In the genomic region with DNA sequence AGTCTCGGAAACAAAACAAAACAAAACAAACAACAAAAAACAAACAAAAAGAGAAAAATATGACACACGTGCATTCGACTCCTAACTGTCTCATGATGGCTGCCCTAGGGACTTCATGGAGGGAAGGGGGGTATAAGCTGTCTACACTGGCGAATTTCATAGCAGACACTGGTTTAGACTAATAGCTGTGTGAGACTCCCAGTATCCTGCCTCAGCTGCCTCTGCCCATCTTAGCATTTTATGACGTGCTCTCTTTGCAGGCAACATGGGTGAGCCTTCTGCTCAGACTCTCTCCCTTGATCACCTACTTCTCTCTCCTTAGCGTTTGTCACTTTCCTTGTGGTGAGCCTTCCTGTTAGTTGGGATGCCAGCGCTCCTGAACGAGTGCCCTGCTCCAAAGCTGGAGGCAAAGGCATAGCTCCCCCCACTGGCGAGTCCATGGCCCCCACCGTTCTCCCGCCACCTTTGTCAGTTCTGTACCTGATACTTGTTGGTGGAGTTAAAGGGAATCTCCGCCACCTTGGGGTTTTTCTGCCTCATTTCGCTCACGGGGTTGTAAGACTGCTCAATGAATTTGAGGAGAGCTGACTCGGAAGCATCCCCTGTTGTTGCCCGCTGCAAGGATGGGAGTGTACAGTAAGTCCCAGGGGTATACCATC, we compare ENCODE assay signal across 8 mouse cellular contexts. TPM values are rescaled to one million over a fixed set of nuclear protein-coding genes. Genes with fewer than 3 reads are reported as not detected.
DNase-seq lines count a peak whose midpoint lies in the region; ATAC-seq lines count a peak whose summit lies in the region.
"Had no signal": no experiment of that assay in that cellular context is flagged by ENCODE, and none has a peak within 500 bp of the region (broad histone marks: within the 10 kb centered on the region; RNA-seq: fewer than 3 reads in every experiment).

No protein-coding gene starts in this region.

- H3K4me1 ChIP-seq in neural tube, embryonic 11.5 days (ENCODE audit: control insufficient read depth, insufficient read depth, low read length), result peaks cover 6% of the 10 kb centered on the region; the same call in 1 of the 2 replicates
- peaks cover 11% of the 10 kb centered on the region; the same call in 1 of the 2 replicates for H3K4me1 ChIP-seq in limb, embryonic 12.5 days (replicated peaks)
- H3K4me1 ChIP-seq: liver, embryonic 15.5 days had no signal

- H3K27ac ChIP-seq in neural tube, embryonic 11.5 days (ENCODE audit: low read depth, low read length), result no peak overlapping the region
- H3K27ac ChIP-seq in limb, embryonic 12.5 days, result no peak overlapping the region
- H3K27ac ChIP-seq: liver, embryonic 15.5 days had no signal

- H3K9ac ChIP-seq in neural tube, embryonic 11.5 days (ENCODE audit: low read length), result no peak overlapping the region
- H3K9ac ChIP-seq in limb, embryonic 12.5 days (replicated peaks), result no peak overlapping the region
- H3K9ac ChIP-seq: liver, embryonic 15.5 days had no signal

- 31% methylated on average over 16 of the region's 16 CpGs for WGBS in neural tube, embryonic 11.5 days
- WGBS in limb, embryonic 12.5 days, result 24% methylated on average over 16 of the region's 16 CpGs

- H3K36me3 ChIP-seq in neural tube, embryonic 11.5 days (ENCODE audit: control insufficient read depth, insufficient read depth, low read length), result no peaks in the 10 kb centered on the region
- H3K36me3 ChIP-seq in limb, embryonic 12.5 days, result no peaks in the 10 kb centered on the region
- H3K36me3 ChIP-seq: liver, embryonic 15.5 days had no signal

- H3K27me3 ChIP-seq in neural tube, embryonic 11.5 days (ENCODE audit: control insufficient read depth, insufficient read depth, low read length), result peaks cover 6% of the 10 kb centered on the region; the same call in 1 of the 2 replicates
- H3K27me3 ChIP-seq in limb, embryonic 12.5 days, result peaks cover 22% of the 10 kb centered on the region

- no peak overlapping the region for H3K4me3 ChIP-seq in neural tube, embryonic 11.5 days (ENCODE audit: low read depth, low read length)
- peak overlapping the region; percentile 16; the same call in 1 of the 2 replicates for H3K4me3 ChIP-seq in limb, embryonic 12.5 days (replicated peaks)
- H3K4me3 ChIP-seq: liver, embryonic 15.5 days had no signal

- H3K9me3 ChIP-seq in neural tube, embryonic 11.5 days (ENCODE audit: control insufficient read depth, low read length), result no peaks in the 10 kb centered on the region
- no peaks in the 10 kb centered on the region for H3K9me3 ChIP-seq in limb, embryonic 12.5 days
- H3K9me3 ChIP-seq: liver, embryonic 15.5 days had no signal

- DNase-seq in neural tube, embryonic 11.5 days (ENCODE audit: low spot score), result no peak
- no peak for DNase-seq in neural tube, embryonic 10.5 days (ENCODE audit: extremely low spot score, low spot score)
- peak; percentile 57 to 74 for DNase-seq in cerebellum, postnatal 25 days
- peak; percentile 81 for DNase-seq in gastrocnemius, adult 18-20 months (ENCODE audit: low spot score)
- no peak for DNase-seq in spleen, adult 18-20 months
- no peak for DNase-seq in left cerebral cortex, adult 8-10 months (ENCODE audit: low spot score in 2 of 2)

- ATAC-seq in neural tube, embryonic 11.5 days (ENCODE audit: insufficient read depth, low FRiP score, low TSS enrichment), result no peak
- ATAC-seq in limb, embryonic 12.5 days (ENCODE audit: insufficient number of reproducible peaks, insufficient read depth, low FRiP score, low TSS enrichment, low read depth), result no peak

- H3K4me2 ChIP-seq in neural tube, embryonic 11.5 days (ENCODE audit: low read depth), result peak overlapping the region; percentile 7; the same call in 1 of the 2 replicates
- H3K4me2 ChIP-seq in limb, embryonic 12.5 days, result peak overlapping the region; percentile 35

RNA-seq across cellular contexts. Expression of gene Atp1a4, which starts 14.5 kb away (rescaled TPM):
- not detected in 2 replicates for polyA plus RNA-seq in neural tube, embryonic 11.5 days (2014; fragmentation: Nextera tagmentation; extraction: Ambion mirVana)
- under 1 TPM; 0.40 to 0.43 TPM for total RNA-seq in gastrocnemius, adult 18-20 months (2021)
- not detected in 2 replicates for polyA plus RNA-seq in limb, embryonic 12.5 days (2016; fragmentation: Nextera tagmentation; extraction: Ambion mirVana)
- not detected for total RNA-seq in left cerebral cortex, adult 8-10 months (2022)

RNA-seq across cellular contexts. Expression of gene Igsf8, which starts 17.8 kb away (rescaled TPM):
- 121 and 142 TPM in 2 replicates for polyA plus RNA-seq in neural tube, embryonic 11.5 days (2014; fragmentation: Nextera tagmentation; extraction: Ambion mirVana)
- total RNA-seq in gastrocnemius, adult 18-20 months (2021), result 10 to 100 TPM in 1 of 2 experiments, 1 to 10 TPM in 1; 7.6 to 10.6 TPM
- 44.1 and 45.9 TPM in 2 replicates for polyA plus RNA-seq in limb, embryonic 12.5 days (2016; fragmentation: Nextera tagmentation; extraction: Ambion mirVana)
- total RNA-seq in left cerebral cortex, adult 8-10 months (2022), result 100 to 1,000 TPM; 256 to 294 (median 274) TPM

RNA-seq across cellular contexts. Expression of gene Casq1, which starts 24.0 kb away (rescaled TPM):
- polyA plus RNA-seq in neural tube, embryonic 11.5 days (2014; fragmentation: Nextera tagmentation; extraction: Ambion mirVana), result 2.2 and 2.5 TPM in 2 replicates
- 1,000 to 10,000 TPM; 2,670 to 3,214 TPM for total RNA-seq in gastrocnemius, adult 18-20 months (2021)
- 2.9 and 4.1 TPM in 2 replicates for polyA plus RNA-seq in limb, embryonic 12.5 days (2016; fragmentation: Nextera tagmentation; extraction: Ambion mirVana)
- total RNA-seq in left cerebral cortex, adult 8-10 months (2022), result 1 to 10 TPM in 3 of 4 experiments, under 1 TPM in 1; 0.79 to 3.1 (median 2.0) TPM

RNA-seq across cellular contexts. Expression of gene Pea15a, which starts 37.1 kb away (rescaled TPM):
- 249 and 272 TPM in 2 replicates for polyA plus RNA-seq in neural tube, embryonic 11.5 days (2014; fragmentation: Nextera tagmentation; extraction: Ambion mirVana)
- 10 to 100 TPM; 20.2 to 33.2 TPM for total RNA-seq in gastrocnemius, adult 18-20 months (2021)
- 69.5 and 76.5 TPM in 2 replicates for polyA plus RNA-seq in limb, embryonic 12.5 days (2016; fragmentation: Nextera tagmentation; extraction: Ambion mirVana)
- 100 to 1,000 TPM; 409 to 452 (median 428) TPM for total RNA-seq in left cerebral cortex, adult 8-10 months (2022)

RNA-seq across cellular contexts. Expression of gene Atp1a2, which starts 54.2 kb away (rescaled TPM):
- 1.3 and 1.6 TPM in 2 replicates for polyA plus RNA-seq in neural tube, embryonic 11.5 days (2014; fragmentation: Nextera tagmentation; extraction: Ambion mirVana)
- total RNA-seq in gastrocnemius, adult 18-20 months (2021), result 1,000 to 10,000 TPM in 1 of 2 experiments, 100 to 1,000 TPM in 1; 896 to 1,049 TPM
- 5.1 and 5.4 TPM in 2 replicates for polyA plus RNA-seq in limb, embryonic 12.5 days (2016; fragmentation: Nextera tagmentation; extraction: Ambion mirVana)
- total RNA-seq in left cerebral cortex, adult 8-10 months (2022), result 100 to 1,000 TPM; 623 to 677 (median 661) TPM

Comparison
In these comparisons a context has a peak if more than half of its experiments do, and no peak if none do; other contexts are left out.
1. DNase-seq: peak in cerebellum, postnatal 25 days (2 of 2) and gastrocnemius, adult 18-20 months (single experiment); none in neural tube, embryonic 11.5 days (single experiment), neural tube, embryonic 10.5 days (single experiment), spleen, adult 18-20 months (0 of 2) and left cerebral cortex, adult 8-10 months (0 of 2).
2. RNA of gene Igsf8, which starts 17.8 kb away (total RNA-seq): 256 to 294 TPM in left cerebral cortex, adult 8-10 months; 7.6 to 10.6 TPM in gastrocnemius, adult 18-20 months; every median in the first group is over 10 times any median in the second.
3. RNA of gene Casq1, which starts 24.0 kb away (total RNA-seq): 2,670 to 3,214 TPM in gastrocnemius, adult 18-20 months; 0.79 to 3.1 TPM in left cerebral cortex, adult 8-10 months; every median in the first group is over 100 times any median in the second.